Mouse (Mus musculus) heart, embryonic 11.5 days (tissue): Measurements from ENCODE around the gene Rpl39. TPM values are rescaled to one million over a fixed set of nuclear protein-coding genes. Genes with fewer than 3 reads are reported as not detected.

Experiments used
- ATAC-seq: fragments of 200-750 bp; cut with Nextera tagmentation; replicated peaks from 2 replicates; pipeline ENCODE4 v1.8.0; 2017; ENCODE audit warnings: moderate library complexity; ENCODE audit not compliant: insufficient number of reproducible peaks, low FRiP score, low TSS enrichment
- H3K27ac ChIP-seq: fragments of 300-500 bp; sonication (generic); 2 replicates; pipeline ENCODE4 v1.5.1; 2014; ENCODE audit warnings: mild to moderate bottlenecking, low read depth, low read length
- H3K27me3 ChIP-seq: fragments of 300-500 bp; sonication (generic); 2 replicates; pipeline ENCODE4 v1.6.1; 2014; ENCODE audit warnings: mild to moderate bottlenecking, low read length, mixed read lengths; ENCODE audit not compliant: control insufficient read depth, insufficient read depth
- H3K36me3 ChIP-seq: fragments of 300-500 bp; sonication (generic); 2 replicates; pipeline ENCODE4 v1.6.1; 2014; ENCODE audit warnings: mild to moderate bottlenecking, low read length, moderate library complexity, mixed read lengths; ENCODE audit not compliant: control insufficient read depth, insufficient read depth
- H3K4me1 ChIP-seq: fragments of 300-500 bp; sonication (generic); 2 replicates; pipeline ENCODE4 v1.6.1; 2014; ENCODE audit warnings: low read length; ENCODE audit not compliant: control insufficient read depth, insufficient read depth
- H3K4me2 ChIP-seq: fragments of 300-500 bp; sonication (generic); 2 replicates; pipeline ENCODE4 v1.6.1; 2014; ENCODE audit warnings: mild to moderate bottlenecking, moderate library complexity
- H3K4me3 ChIP-seq: fragments of 300-500 bp; sonication (generic); 2 replicates; pipeline ENCODE4 v1.5.1; 2014; ENCODE audit warnings: low read depth, low read length
- H3K9ac ChIP-seq: fragments of 300-500 bp; sonication (generic); 2 replicates; pipeline ENCODE4 v1.6.1; 2014; ENCODE audit warnings: mild to moderate bottlenecking, low read depth, low read length, moderate library complexity
- H3K9me3 ChIP-seq: fragments of 300-500 bp; sonication (generic); replicated peaks from 2 replicates; pipeline ENCODE4 v1.6.1; 2016; ENCODE audit warnings: low read length; ENCODE audit not compliant: control insufficient read depth
- WGBS: fragments of 180-500 bp; shearing (Covaris S2); extraction: QIAGEN DNeasy Blood & Tissue Kit; methylation state at CpG from one replicate; pipeline ENCODE4 v1.1.7; 2014; ENCODE audit not compliant: insufficient replicate concordance; 5-methylcytosine and 5-hydroxymethylcytosine counted together
- polyA plus RNA-seq: library from polyadenylated mRNA; unstranded; fragments of >200 nt; fragmentation: Nextera tagmentation; extraction: Ambion mirVana; gene quantifications from 2 replicates; pipeline ENCODE4 v1.2.1, GENCODE M21; 2014

Gene Rpl39
- polyA plus RNA-seq, 1 experiment from 2014 or later, result 450 TPM

- Histone ChIP-seq H3K4me1 (no peaks in the 10 kb centered on the region), H3K27me3 (no peaks in the 10 kb centered on the region), H3K27ac (peak overlapping the region; percentile 74), H3K4me3 (peak overlapping the region; percentile 57), H3K36me3 (no peaks in the 10 kb centered on the region), H3K9me3 (no peaks in the 10 kb centered on the region), H3K9ac (peak overlapping the region; percentile 44), H3K4me2 (peak overlapping the region; percentile 59)
- 9% methylated on average over 27 of the region's 27 CpGs for WGBS
- ATAC-seq, result peak; percentile 81
These were observed 24.5 kb upstream of the Rpl39 start for GRCm38 (mm10) chrX:37109526-37110192.

- no peak for ATAC-seq
- 81% methylated on average over 2 of the region's 2 CpGs for WGBS
These were observed 18.6 kb upstream of the Rpl39 start for GRCm38 (mm10) chrX:37103826-37104225.

GRCm38 (mm10) chrX:37098681-37099080 lies 13.5 kb upstream of the Rpl39 start:
- WGBS, result 88% methylated on average over 3 of the region's 3 CpGs
- Histone ChIP-seq H3K4me3 (no peak overlapping the region), H3K4me2 (no peak overlapping the region), H3K27me3 (no peaks in the 10 kb centered on the region), H3K9ac (no peak overlapping the region), H3K27ac (no peak overlapping the region), H3K4me1 (no peaks in the 10 kb centered on the region), H3K36me3 (0 out of 2 replicates have a peak, but pooled peaks cover 3% of the 10 kb centered on the region), H3K9me3 (no peaks in the 10 kb centered on the region)
- ATAC-seq, result no peak

More at GRCm38 (mm10) chrX:37103826-37104225, 18.6 kb upstream of the Rpl39 start:
- Histone ChIP-seq H3K9ac (no peak overlapping the region), H3K4me3 (no peak overlapping the region), H3K27me3 (no peaks in the 10 kb centered on the region), H3K4me2 (no peak overlapping the region), H3K36me3 (no peaks in the 10 kb centered on the region), H3K9me3 (no peaks in the 10 kb centered on the region), H3K27ac (no peak overlapping the region), H3K4me1 (no peaks in the 10 kb centered on the region)

- Histone ChIP-seq H3K4me1 (no peaks in the 10 kb centered on the region), H3K4me3 (no peak overlapping the region), H3K9me3 (no peaks in the 10 kb centered on the region), H3K9ac (no peak overlapping the region), H3K36me3 (0 out of 2 replicates have a peak, but pooled peaks cover 3% of the 10 kb centered on the region), H3K27ac (no peak overlapping the region), H3K27me3 (no peaks in the 10 kb centered on the region), H3K4me2 (no peak overlapping the region)
- WGBS, result 90% methylated on average over 11 of the region's 11 CpGs
- ATAC-seq, result no peak
These were observed 10.0 kb upstream of the Rpl39 start for GRCm38 (mm10) chrX:37095106-37095768.

- Histone ChIP-seq H3K27me3 (no peaks in the 10 kb centered on the region), H3K9ac (no peak overlapping the region), H3K9me3 (no peaks in the 10 kb centered on the region), H3K27ac (no peak overlapping the region), H3K4me1 (no peaks in the 10 kb centered on the region), H3K36me3 (0 out of 2 replicates have a peak, but pooled peaks cover 1% of the 10 kb centered on the region), H3K4me2 (no peak overlapping the region), H3K4me3 (no peak overlapping the region)
- ATAC-seq, result no peak
- WGBS, result 74% methylated on average over 3 of the region's 3 CpGs
These were observed 6.3 kb upstream of the Rpl39 start for GRCm38 (mm10) chrX:37091457-37091856.

- no peak overlapping the region for H3K27ac ChIP-seq
- H3K36me3 ChIP-seq, result no peaks in the 10 kb centered on the region
- no peak overlapping the region for H3K9ac ChIP-seq
- H3K9me3 ChIP-seq, result no peaks in the 10 kb centered on the region
- H3K27me3 ChIP-seq, result no peaks in the 10 kb centered on the region
- no peak overlapping the region for H3K4me3 ChIP-seq
- WGBS, result 81% methylated on average over 1 of the region's 1 CpGs
- no peaks in the 10 kb centered on the region for H3K4me1 ChIP-seq
- H3K4me2 ChIP-seq, result no peak overlapping the region
- no peak for ATAC-seq
These were observed 3.6 kb upstream of the Rpl39 start for GRCm38 (mm10) chrX:37088778-37089177.

GRCm38 (mm10) chrX:37085665-37086064 lies 463 bp upstream of the Rpl39 start:
- H3K36me3 ChIP-seq, result no peaks in the 10 kb centered on the region
- peak overlapping the region; percentile 73 for H3K4me2 ChIP-seq
- WGBS, result 22% methylated on average over 9 of the region's 9 CpGs
- ATAC-seq, result no peak
- H3K27me3 ChIP-seq, result no peaks in the 10 kb centered on the region
- peak overlapping the region; percentile 84; the same call in 1 of the 2 replicates for H3K27ac ChIP-seq
- no peaks in the 10 kb centered on the region; the same call in 1 of the 2 replicates for H3K4me1 ChIP-seq
- no peaks in the 10 kb centered on the region for H3K9me3 ChIP-seq
- H3K9ac ChIP-seq, result peak overlapping the region; percentile 74; the same call in 1 of the 2 replicates
- H3K4me3 ChIP-seq, result peak overlapping the region; percentile 62

GRCm38 (mm10) chrX:37084318-37084926 lies 780 bp downstream of the Rpl39 start:
- H3K4me2 ChIP-seq, result peak overlapping the region; percentile 73
- no peaks in the 10 kb centered on the region for H3K27me3 ChIP-seq
- H3K9ac ChIP-seq, result peak overlapping the region; percentile 74
- H3K27ac ChIP-seq, result peak overlapping the region; percentile 84
- H3K9me3 ChIP-seq, result no peaks in the 10 kb centered on the region
- H3K4me3 ChIP-seq, result peak overlapping the region; percentile 62
- ATAC-seq, result 0 out of 2 replicates have a peak, but pooled peaks have one; percentile 2
- H3K36me3 ChIP-seq, result no peaks in the 10 kb centered on the region
- no peaks in the 10 kb centered on the region; the same call in 1 of the 2 replicates for H3K4me1 ChIP-seq
- 15% methylated on average over 19 of the region's 19 CpGs for WGBS
